ENCODE assay signal across 13 mouse cellular contexts in genomic region chr2:70146993-70147581, GRCm38 (mm10).
DNase-seq lines count a peak whose midpoint lies in the region; ATAC-seq and TF ChIP-seq lines count a peak whose summit lies in the region.
"Had no signal": no experiment of that assay in that cellular context is flagged by ENCODE, and none has a peak within 500 bp of the region (broad histone marks: within the 10 kb centered on the region; RNA-seq: fewer than 3 reads in every experiment).

No protein-coding gene starts in this region.

- H3K36me3 ChIP-seq in hindbrain, postnatal 0 days (ENCODE audit: insufficient read depth, low read length): no peaks in the 10 kb centered on the region
- H3K36me3 ChIP-seq in hindbrain, embryonic 13.5 days: no peaks in the 10 kb centered on the region
- H3K36me3 ChIP-seq: limb, embryonic 13.5 days had no signal

- no peaks in the 10 kb centered on the region for H3K4me1 ChIP-seq in hindbrain, postnatal 0 days (ENCODE audit: insufficient read depth, low read length)
- peaks cover 6% of the 10 kb centered on the region; the same call in 1 of the 2 replicates for H3K4me1 ChIP-seq in hindbrain, embryonic 13.5 days (replicated peaks)
- H3K4me1 ChIP-seq: limb, embryonic 13.5 days had no signal

- 55% methylated on average over 12 of the region's 12 CpGs for WGBS in hindbrain, postnatal 0 days
- WGBS in hindbrain, embryonic 13.5 days: 62% methylated on average over 12 of the region's 12 CpGs

- ATAC-seq in hindbrain, postnatal 0 days: no peak
- no peak for ATAC-seq in hindbrain, embryonic 13.5 days (ENCODE audit: low FRiP score)
- ATAC-seq: forebrain, embryonic 13.5 days had no signal

- H3K9me3 ChIP-seq in hindbrain, postnatal 0 days (ENCODE audit: low read length): no peaks in the 10 kb centered on the region
- no peaks in the 10 kb centered on the region for H3K9me3 ChIP-seq in hindbrain, embryonic 13.5 days
- H3K9me3 ChIP-seq: forebrain, embryonic 13.5 days; limb, embryonic 13.5 days had no signal

- peak; percentile 51 for TF ChIP-seq CTCF in hindbrain, postnatal 0 days (IDR thresholded peaks at IDR 0.05; ENCODE audit: low read depth)

- H3K9ac ChIP-seq in hindbrain, postnatal 0 days (replicated peaks; ENCODE audit: low read length): no peak overlapping the region
- no peak overlapping the region for H3K9ac ChIP-seq in hindbrain, embryonic 13.5 days
- H3K9ac ChIP-seq: forebrain, embryonic 13.5 days; limb, embryonic 13.5 days had no signal

- no peak overlapping the region for H3K4me2 ChIP-seq in hindbrain, postnatal 0 days (ENCODE audit: low read depth, low read length)
- no peak overlapping the region for H3K4me2 ChIP-seq in hindbrain, embryonic 13.5 days
- H3K4me2 ChIP-seq: forebrain, embryonic 13.5 days; limb, embryonic 13.5 days had no signal

- H3K27ac ChIP-seq in hindbrain, postnatal 0 days: no peak overlapping the region
- H3K27ac ChIP-seq in hindbrain, embryonic 13.5 days: no peak overlapping the region
- H3K27ac ChIP-seq: forebrain, embryonic 13.5 days; limb, embryonic 13.5 days had no signal

- no peak for DNase-seq in hindbrain, postnatal 0 days (ENCODE audit: low spot score)
- peak; percentile 7 for DNase-seq in thymus, postnatal 0 days (ENCODE audit: low spot score)
- no peak for DNase-seq in thymus, postnatal 10 days (ENCODE audit: low spot score in 2 of 2)
- peak; percentile 44 for DNase-seq in embryo, embryonic 11 days
- DNase-seq in heart, postnatal 10 days: no peak
- DNase-seq in gastrocnemius, postnatal 25 days: no peak
- DNase-seq in kidney, adult 18-20 months: no peak
- DNase-seq: heart, adult 18-20 months; lung, postnatal 4 days; right cerebral cortex, adult 18-20 months had no signal

- H3K4me3 ChIP-seq in hindbrain, postnatal 0 days (ENCODE audit: low read length): no peak overlapping the region
- H3K4me3 ChIP-seq in hindbrain, embryonic 13.5 days: no peak overlapping the region
- H3K4me3 ChIP-seq: forebrain, embryonic 13.5 days; limb, embryonic 13.5 days had no signal

- H3K27me3 ChIP-seq in hindbrain, postnatal 0 days (ENCODE audit: insufficient read depth, low read length): no peaks in the 10 kb centered on the region
- H3K27me3 ChIP-seq in hindbrain, embryonic 13.5 days: no peaks in the 10 kb centered on the region
- H3K27me3 ChIP-seq: forebrain, embryonic 13.5 days; limb, embryonic 13.5 days had no signal

- intact Hi-C loops in heart, postnatal 10 days (cut with DNase I): no loop called here

Comparison
In these comparisons a context has a peak if more than half of its experiments do, and no peak if none do; other contexts are left out.
1. DNase-seq: peak in thymus, postnatal 0 days (single experiment) and embryo, embryonic 11 days (single experiment); none in hindbrain, postnatal 0 days (single experiment), thymus, postnatal 10 days (0 of 2), heart, postnatal 10 days (0 of 2), gastrocnemius, postnatal 25 days (single experiment) and kidney, adult 18-20 months (single experiment).